Mouse (Mus musculus): Measurements from ENCODE around the gene Nos1ap.

DNA sequence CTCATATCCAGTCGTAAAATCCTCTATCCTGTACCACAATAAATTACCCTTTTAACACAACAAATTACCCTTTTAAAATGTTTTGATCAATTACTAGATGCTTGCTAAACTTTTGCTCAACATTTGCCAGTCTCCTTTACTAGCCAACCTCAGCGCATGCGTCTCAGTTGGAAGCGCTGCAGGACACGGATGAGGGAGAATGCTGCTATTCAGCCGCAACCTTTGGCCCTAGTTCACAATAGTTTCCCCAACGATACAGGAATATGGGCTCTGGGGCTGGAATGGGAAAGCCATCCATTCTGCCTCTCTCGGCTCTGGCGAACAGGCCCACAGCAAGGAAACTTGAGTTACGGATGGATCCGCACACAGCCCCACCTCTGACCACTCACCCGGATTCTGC is 75.4 kb downstream of the Nos1ap start:
- TF ChIP-seq POLR2A (IDR thresholded peaks at IDR 0.05; ENCODE audit: low read depth, low read length) (no peak), CTCF (IDR thresholded peaks at IDR 0.05; ENCODE audit: extremely low read depth, insufficient read length, insufficient replicate concordance, low read depth, low read length) (no peak)
